Mouse (Mus musculus) frontal cortex, adult (tissue): Measurements from ENCODE around the gene Slc38a11.
A peak's percentile ranks its signal among the peaks of the same experiment; 100 is the strongest.

ENCODE experiments used
- ATAC-seq: cut with Nextera tagmentation; 2 replicates; pipeline ENCODE4 v1.9.2; 2017; ENCODE audit warnings: mild to moderate bottlenecking, moderate library complexity, mixed read lengths; ENCODE audit not compliant: low TSS enrichment

Gene Slc38a11

GRCm38 (mm10) chr2:65321998-65322754 lies 41.7 kb downstream of the Slc38a11 start:
- no peak for ATAC-seq

GRCm38 (mm10) chr2:65320975-65321374 lies 42.9 kb downstream of the Slc38a11 start:
- ATAC-seq = no peak

GRCm38 (mm10) chr2:65316721-65317120 lies 47.1 kb downstream of the Slc38a11 start:
- no peak for ATAC-seq

- no peak for ATAC-seq
Observed at GRCm38 (mm10) chr2:65311250-65311649, 52.6 kb downstream of the Slc38a11 start.

GRCm38 (mm10) chr2:65296541-65296940 lies 67.3 kb downstream of the Slc38a11 start:
- ATAC-seq = no peak

GRCm38 (mm10) chr2:65294092-65294491 lies 69.7 kb downstream of the Slc38a11 start:
- ATAC-seq = no peak

GRCm38 (mm10) chr2:65293411-65293810 lies 70.4 kb downstream of the Slc38a11 start:
- ATAC-seq = no peak

GRCm38 (mm10) chr2:65289721-65290120 lies 74.1 kb downstream of the Slc38a11 start:
- ATAC-seq = no peak

GRCm38 (mm10) chr2:65288696-65289095 lies 75.1 kb downstream of the Slc38a11 start:
- no peak for ATAC-seq

GRCm38 (mm10) chr2:65285380-65285779 lies 78.5 kb downstream of the Slc38a11 start:
- ATAC-seq = no peak

- ATAC-seq = no peak
Observed at GRCm38 (mm10) chr2:65282979-65283378, 80.9 kb downstream of the Slc38a11 start.

GRCm38 (mm10) chr2:65279029-65279690 lies 84.7 kb downstream of the Slc38a11 start:
- ATAC-seq = no peak

GRCm38 (mm10) chr2:65275443-65276061 lies 88.3 kb downstream of the Slc38a11 start:
- ATAC-seq = peak; percentile 69

- no peak for ATAC-seq
Observed at GRCm38 (mm10) chr2:65273910-65274309, 89.9 kb downstream of the Slc38a11 start.

GRCm38 (mm10) chr2:65268731-65269130 lies 95.1 kb downstream of the Slc38a11 start:
- ATAC-seq = no peak

GRCm38 (mm10) chr2:65267834-65268233 lies 96.0 kb downstream of the Slc38a11 start:
- ATAC-seq = no peak

- no peak for ATAC-seq
Observed at GRCm38 (mm10) chr2:65266576-65267299, 97.1 kb downstream of the Slc38a11 start.
